22 mouse cellular contexts compared by ENCODE assay signal in genomic region chr13:38352986-38353385, GRCm38 (mm10). TPM values are rescaled to one million over a fixed set of nuclear protein-coding genes. Genes with fewer than 3 reads are reported as not detected.
DNase-seq lines count a peak whose midpoint lies in the region; ATAC-seq and TF ChIP-seq lines count a peak whose summit lies in the region.
"Had no signal": no experiment of that assay in that cellular context is flagged by ENCODE, and none has a peak within 500 bp of the region (broad histone marks: within the 10 kb centered on the region; RNA-seq: fewer than 3 reads in every experiment).

No protein-coding gene starts in this region.

- no peak for TF ChIP-seq CTCF in gastrocnemius, adult 2 months (IDR thresholded peaks at IDR 0.05)

- H3K27ac ChIP-seq in gastrocnemius, adult 2 months, result peak overlapping the region; percentile 75
- H3K27ac ChIP-seq: hindbrain, embryonic 12.5 days; limb, embryonic 15.5 days; liver, embryonic 15.5 days; macrophage; midbrain, embryonic 15.5 days; neural tube, embryonic 12.5 days; stomach, embryonic 15.5 days had no signal

- no peak for DNase-seq in gastrocnemius, adult 2 months
- DNase-seq in gastrocnemius, adult 8-10 months (ENCODE audit: low spot score in 2 of 2), result no peak
- peak; percentile 92 for DNase-seq in kidney, adult 9 months
- no peak for DNase-seq in kidney, postnatal 4 days
- DNase-seq in brain, adult 2 months (ENCODE audit: low read depth, low spot score), result peak; percentile 65
- DNase-seq in telencephalon, adult 2 months (ENCODE audit: low read depth, low spot score), result peak; percentile 47
- DNase-seq: adrenal gland, postnatal 25 days; cerebellum, adult 11 months; cerebellum, postnatal 10 days; gastrocnemius, postnatal 14 days; thymus, adult 18-20 months; thymus, postnatal 36 days had no signal

- H3K4me3 ChIP-seq in gastrocnemius, adult 2 months, result peak overlapping the region; percentile 11; the same call in 1 of the 2 replicates
- H3K4me3 ChIP-seq: hindbrain, embryonic 12.5 days; limb, embryonic 15.5 days; liver, embryonic 15.5 days; midbrain, embryonic 15.5 days; neural tube, embryonic 12.5 days; stomach, embryonic 15.5 days had no signal

- intact Hi-C loops in gastrocnemius, adult 2 months (cut with DNase I), result loop anchor here (5.0 kb wide), 1 partner anchor 54 kb away; no protein-coding TSS in a partner anchor

- no peak for ATAC-seq in erythroid progenitor cell, adult 5-6 weeks (replicated peaks; ENCODE audit: low FRiP score, poor library complexity, severe bottlenecking)
- ATAC-seq: CD4-positive, CD25-positive, alpha-beta regulatory T cell, adult 4 months; intestine, postnatal 0 days; midbrain, embryonic 15.5 days had no signal

RNA-seq across cellular contexts. Expression of gene Bmp6, which starts 8.1 kb away (rescaled TPM):
- total RNA-seq in gastrocnemius, adult 2 months (2021), result 10 to 100 TPM; 11.2 to 11.3 TPM
- 10 to 100 TPM in 2 of 4 experiments, 1 to 10 TPM in 2; 5.0 to 11.7 (median 9.3) TPM for total RNA-seq in gastrocnemius, adult 8-10 months (2022)
- total RNA-seq in erythroid progenitor cell, adult 5-6 weeks (2015; ENCODE audit: low replicate concordance), result not detected in 2 replicates
- 0.39 and 1.3 TPM in 2 replicates for total RNA-seq in erythroid progenitor cell, adult 5-6 weeks (2017; ENCODE audit: low replicate concordance)

Comparison
In these comparisons a context has a peak if more than half of its experiments do, and no peak if none do; other contexts are left out.
1. DNase-seq: peak in kidney, adult 9 months (single experiment), brain, adult 2 months (single experiment) and telencephalon, adult 2 months (single experiment); none in gastrocnemius, adult 2 months (single experiment), gastrocnemius, adult 8-10 months (0 of 2) and kidney, postnatal 4 days (0 of 2).